Mouse (Mus musculus) heart, embryonic 10.5 days (tissue): ENCODE measurements around the gene Dhcr7. TPM values are rescaled to one million over a fixed set of nuclear protein-coding genes. Genes with fewer than 3 reads are reported as not detected.

Source experiments
- DNase-seq: peaks from one replicate; pipeline ENCODE4 v3.0.0-alpha.2; 2017; ENCODE audit warnings: low spot score
- H3K27ac ChIP-seq: fragments of 300-500 bp; sonication (generic); 2 replicates; pipeline ENCODE4 v1.5.1; 2016; ENCODE audit warnings: mild to moderate bottlenecking
- H3K27me3 ChIP-seq: fragments of 300-500 bp; sonication (generic); 2 replicates; pipeline ENCODE4 v1.6.1; 2016; ENCODE audit warnings: mild to moderate bottlenecking; ENCODE audit not compliant: poor library complexity, insufficient read depth, severe bottlenecking
- H3K36me3 ChIP-seq: fragments of 300-500 bp; sonication (generic); 2 replicates; pipeline ENCODE4 v1.6.1; 2016; ENCODE audit warnings: mild to moderate bottlenecking, moderate library complexity
- H3K4me1 ChIP-seq: fragments of 300-500 bp; sonication (generic); 2 replicates; pipeline ENCODE4 v1.6.1; 2016; ENCODE audit warnings: mild to moderate bottlenecking
- H3K4me3 ChIP-seq: fragments of 300-500 bp; sonication (generic); 2 replicates; pipeline ENCODE4 v1.5.1; 2016; ENCODE audit warnings: mild to moderate bottlenecking, moderate library complexity
- H3K9me3 ChIP-seq: fragments of 300-500 bp; sonication (generic); 2 replicates; pipeline ENCODE4 v1.6.1; 2016; ENCODE audit warnings: mild to moderate bottlenecking, moderate library complexity
- WGBS: fragments of 180-500 bp; shearing (Covaris S2); methylation state at CpG from one replicate; pipeline ENCODE4 v1.1.7; 2016; 5-methylcytosine and 5-hydroxymethylcytosine counted together
- polyA plus RNA-seq: library from polyadenylated mRNA; unstranded; fragments of >200 nt; fragmentation: Nextera tagmentation; extraction: Ambion mirVana; gene quantifications from 2 replicates; pipeline ENCODE4 v1.2.1, GENCODE M21; 2016

The Dhcr7 gene
- polyA plus RNA-seq = 44.3 and 47.7 TPM in 2 replicates

- peak within 1 kb of the TSS; percentile 72 for H3K4me3 ChIP-seq
- no peaks in the 10 kb centered on the region for H3K9me3 ChIP-seq
- peaks cover 14% of the 10 kb centered on the region for H3K4me1 ChIP-seq
- DNase-seq = peak; percentile 100
- H3K27ac ChIP-seq = peak within 1 kb of the TSS; percentile 91
- WGBS = under 1% methylated on average over 40 of the region's 40 CpGs
- peaks cover 12% of the 10 kb centered on the region for H3K36me3 ChIP-seq
- no peaks in the 10 kb centered on the region for H3K27me3 ChIP-seq
These were observed at the start of gene Dhcr7, which contains the start of gene Nadsyn1 for GRCm38 (mm10) chr7:143822375-143823265. TSS of gene Dhcr7 (plus strand) at chr7:143823145. TSS of gene Nadsyn1 (minus strand) at chr7:143822849.

DNA sequence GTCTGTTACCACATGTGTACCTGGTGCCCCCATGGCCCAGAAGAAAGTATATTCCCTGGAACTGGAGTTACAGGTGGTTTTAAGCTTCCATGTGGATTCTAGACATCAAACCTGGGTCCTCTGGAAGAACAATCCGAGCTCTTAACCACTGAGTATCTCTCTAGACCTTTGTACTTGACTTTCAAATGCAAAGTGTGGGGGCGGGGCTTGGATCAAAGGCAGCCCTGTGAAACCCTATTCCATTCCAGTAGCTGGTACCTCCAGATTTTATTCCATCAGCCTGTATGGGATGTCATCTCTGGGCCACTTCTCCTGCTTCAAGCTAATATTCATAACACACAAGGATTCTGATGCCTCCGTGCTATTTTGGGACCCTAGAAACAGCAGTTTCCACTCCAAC is 46.8 kb upstream of the Dhcr7 start:
- 29% methylated on average over 3 of the region's 3 CpGs for WGBS
- Histone ChIP-seq H3K9me3 (no peaks in the 10 kb centered on the region), H3K27me3 (peaks cover 15% of the 10 kb centered on the region), H3K4me1 (0 out of 2 replicates have a peak, but pooled peaks cover 7% of the 10 kb centered on the region), H3K4me3 (no peak overlapping the region), H3K27ac (no peak overlapping the region), H3K36me3 (0 out of 2 replicates have a peak, but pooled peaks cover 4% of the 10 kb centered on the region)
- no peak for DNase-seq

DNA sequence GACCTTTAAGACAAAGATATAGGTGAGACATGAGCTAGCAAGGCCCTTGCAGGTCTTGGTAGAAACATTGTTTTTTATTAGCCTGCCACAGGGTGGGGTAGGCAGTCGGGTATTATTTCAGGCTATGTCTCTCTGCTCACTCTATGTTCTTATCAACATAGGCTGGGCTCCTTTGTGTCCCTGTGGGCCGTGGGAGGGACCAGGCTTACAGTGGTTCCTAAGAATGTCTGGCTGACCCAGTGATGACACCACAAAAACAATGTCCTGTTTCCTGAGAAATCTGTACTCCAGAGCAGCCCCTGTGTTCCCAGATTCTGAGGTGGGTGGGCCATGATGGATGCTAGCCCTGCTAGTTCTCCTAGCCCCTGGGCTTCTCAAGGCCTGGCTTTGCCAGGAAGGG is 45.6 kb upstream of the Dhcr7 start:
- DNase-seq = no peak
- H3K36me3 ChIP-seq = 0 out of 2 replicates have a peak, but pooled peaks cover 4% of the 10 kb centered on the region
- H3K4me1 ChIP-seq = 0 out of 2 replicates have a peak, but pooled peaks cover 7% of the 10 kb centered on the region
- peaks cover 27% of the 10 kb centered on the region for H3K27me3 ChIP-seq
- 33% methylated on average over 2 of the region's 2 CpGs for WGBS
- no peak overlapping the region for H3K4me3 ChIP-seq
- H3K9me3 ChIP-seq = no peaks in the 10 kb centered on the region
- no peak overlapping the region for H3K27ac ChIP-seq

- Histone ChIP-seq H3K4me3 (peak overlapping the region; percentile 64), H3K27me3 (peaks cover 37% of the 10 kb centered on the region), H3K9me3 (no peaks in the 10 kb centered on the region), H3K27ac (peak overlapping the region; percentile 82), H3K4me1 (peaks cover 26% of the 10 kb centered on the region), H3K36me3 (0 out of 2 replicates have a peak, but pooled peaks cover 4% of the 10 kb centered on the region)
- no peak for DNase-seq
- WGBS = 11% methylated on average over 6 of the region's 6 CpGs
These were observed 39.5 kb upstream of the Dhcr7 start for GRCm38 (mm10) chr7:143783378-143783995.

DNA sequence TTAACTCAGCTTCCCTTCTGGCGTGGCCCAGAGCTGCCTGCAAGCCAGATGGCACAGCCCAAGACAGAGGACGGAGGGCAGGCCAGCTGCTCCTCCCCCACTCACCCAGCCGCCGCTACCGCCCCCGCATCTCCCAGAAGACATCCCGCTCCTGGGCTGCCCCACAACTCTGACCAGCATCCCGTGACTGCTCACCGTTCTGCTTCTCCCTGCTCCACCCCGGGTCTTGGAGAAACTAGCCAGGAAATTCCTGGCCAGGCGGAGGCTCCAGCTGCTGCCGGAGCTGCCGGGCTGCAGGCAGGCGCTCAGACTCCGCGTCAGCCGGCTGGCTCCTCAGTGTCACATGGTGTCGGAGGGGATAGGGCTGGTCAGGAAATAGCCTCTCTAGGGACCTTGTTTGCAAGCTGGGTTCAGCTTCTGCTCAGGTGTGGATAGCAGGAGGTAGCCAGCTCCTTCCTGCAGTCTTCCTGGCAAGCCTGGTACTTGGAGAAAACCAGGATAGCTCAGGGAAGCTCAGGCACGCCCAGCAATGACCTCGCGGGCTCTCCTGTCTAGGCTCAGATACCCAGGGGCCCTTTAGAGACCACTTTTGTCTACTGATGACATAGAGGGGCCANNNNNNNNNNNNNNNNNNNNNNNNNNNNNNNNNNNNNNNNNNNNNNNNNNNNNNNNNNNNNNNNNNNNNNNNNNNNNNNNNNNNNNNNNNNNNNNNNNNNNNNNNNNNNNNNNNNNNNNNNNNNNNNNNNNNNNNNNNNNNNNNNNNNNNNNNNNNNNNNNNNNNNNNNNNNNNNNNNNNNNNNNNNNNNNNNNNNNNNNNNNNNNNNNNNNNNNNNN is 38.7 kb upstream of the Dhcr7 start, which contains the start of gene Mrgpre:
Gene Mrgpre (minus strand): TSS at position 505 of the 834 bp plus-strand sequence.
- DNase-seq = peak; percentile 92
- Histone ChIP-seq H3K36me3 (0 out of 2 replicates have a peak, but pooled peaks cover 4% of the 10 kb centered on the region), H3K27ac (peak within 1 kb of the TSS; percentile 82), H3K27me3 (peaks cover 37% of the 10 kb centered on the region), H3K9me3 (no peaks in the 10 kb centered on the region), H3K4me3 (peak within 1 kb of the TSS; percentile 64), H3K4me1 (peaks cover 26% of the 10 kb centered on the region)
- WGBS = under 1% methylated on average over 20 of the region's 21 CpGs

DNA sequence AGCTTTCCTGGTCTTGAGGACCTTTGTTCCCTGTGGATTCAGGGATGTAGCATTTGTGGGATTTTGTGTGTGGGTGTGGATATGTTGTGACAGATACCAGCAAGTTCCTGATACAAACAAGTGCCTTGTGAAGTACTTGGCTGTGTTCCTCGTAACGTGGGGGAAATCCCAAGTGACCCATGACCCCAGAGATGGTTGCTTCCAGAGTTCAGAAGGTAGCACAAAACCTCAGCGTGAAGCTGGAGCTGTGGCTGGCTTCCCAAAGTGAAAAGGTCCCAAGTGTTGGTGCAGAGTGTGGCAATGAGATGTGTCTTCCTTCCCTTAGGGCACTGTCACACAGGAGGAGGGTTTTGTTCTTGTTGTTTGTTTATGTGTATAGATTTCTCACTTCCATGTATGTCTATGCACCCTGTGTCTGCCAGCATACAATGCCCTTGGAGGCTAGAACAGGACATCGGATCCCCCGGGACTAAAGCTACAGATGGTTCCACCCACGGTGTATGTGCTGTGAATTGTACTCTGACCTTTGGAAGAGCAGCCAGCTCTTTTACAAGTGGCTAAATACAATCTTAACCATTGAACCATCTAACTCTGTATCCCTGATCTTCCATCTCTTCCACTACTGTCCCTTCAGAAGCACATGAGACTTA is 30.5 kb upstream of the Dhcr7 start:
- Histone ChIP-seq H3K27me3 (no peaks in the 10 kb centered on the region), H3K9me3 (no peaks in the 10 kb centered on the region), H3K36me3 (peaks cover 26% of the 10 kb centered on the region), H3K4me1 (no peaks in the 10 kb centered on the region), H3K4me3 (no peak overlapping the region), H3K27ac (no peak overlapping the region)
- no peak for DNase-seq
- 77% methylated on average over 6 of the region's 6 CpGs for WGBS

DNA sequence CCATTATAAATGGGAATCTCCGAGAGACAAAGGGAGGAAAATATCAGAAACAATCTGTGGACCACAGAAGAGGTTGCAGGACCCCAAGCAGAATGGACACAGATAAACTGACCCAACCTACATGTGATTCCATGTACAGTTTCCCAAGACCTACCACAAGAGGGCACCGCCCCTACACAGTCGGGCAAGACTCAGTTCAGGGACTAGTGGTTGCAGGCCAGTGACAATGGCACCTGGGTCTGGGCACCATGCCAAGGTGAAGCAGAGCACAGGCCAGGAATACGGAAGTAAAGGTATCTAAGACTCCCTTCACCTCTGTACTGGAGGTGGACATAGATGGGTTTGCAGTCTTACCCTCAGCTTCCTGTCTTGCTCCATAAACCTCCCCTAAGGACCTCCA is 29.8 kb upstream of the Dhcr7 start:
- H3K27me3 ChIP-seq = no peaks in the 10 kb centered on the region
- H3K36me3 ChIP-seq = peaks cover 32% of the 10 kb centered on the region
- H3K27ac ChIP-seq = no peak overlapping the region
- no peaks in the 10 kb centered on the region for H3K4me1 ChIP-seq
- WGBS = 65% methylated on average over 4 of the region's 4 CpGs
- no peaks in the 10 kb centered on the region for H3K9me3 ChIP-seq
- no peak overlapping the region for H3K4me3 ChIP-seq
- no peak for DNase-seq

DNA sequence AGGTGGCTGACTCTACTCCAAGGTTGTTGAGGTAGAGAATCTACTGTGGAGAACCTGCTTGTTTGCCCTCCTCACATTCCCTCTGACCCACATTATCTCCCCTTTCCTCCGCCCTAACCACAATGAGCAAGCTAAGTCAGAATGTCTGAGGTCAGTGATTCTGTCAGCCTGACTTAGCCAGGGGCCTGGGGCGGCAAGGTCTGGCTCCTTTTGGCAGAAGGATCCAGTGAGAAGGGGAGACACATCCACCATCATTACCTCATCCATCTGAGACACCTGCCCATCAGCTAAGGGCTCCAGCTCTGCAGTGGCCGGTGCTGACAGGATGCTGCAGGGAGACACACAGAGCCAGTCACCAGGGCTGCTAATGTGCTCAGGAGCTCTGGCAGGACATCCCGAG is 24.2 kb upstream of the Dhcr7 start:
- WGBS = 85% methylated on average over 4 of the region's 4 CpGs
- no peak overlapping the region for H3K4me3 ChIP-seq
- H3K36me3 ChIP-seq = peaks cover 87% of the 10 kb centered on the region
- H3K4me1 ChIP-seq = no peaks in the 10 kb centered on the region
- no peak for DNase-seq
- H3K9me3 ChIP-seq = no peaks in the 10 kb centered on the region
- no peak overlapping the region for H3K27ac ChIP-seq
- no peaks in the 10 kb centered on the region for H3K27me3 ChIP-seq

GRCm38 (mm10) chr7:143800770-143801169 is 22.2 kb upstream of the Dhcr7 start:
- Histone ChIP-seq H3K4me1 (no peaks in the 10 kb centered on the region), H3K27me3 (no peaks in the 10 kb centered on the region), H3K27ac (no peak overlapping the region), H3K4me3 (no peak overlapping the region), H3K9me3 (no peaks in the 10 kb centered on the region), H3K36me3 (peaks cover 90% of the 10 kb centered on the region)
- DNase-seq = no peak
- WGBS = 86% methylated on average over 1 of the region's 1 CpGs

DNA sequence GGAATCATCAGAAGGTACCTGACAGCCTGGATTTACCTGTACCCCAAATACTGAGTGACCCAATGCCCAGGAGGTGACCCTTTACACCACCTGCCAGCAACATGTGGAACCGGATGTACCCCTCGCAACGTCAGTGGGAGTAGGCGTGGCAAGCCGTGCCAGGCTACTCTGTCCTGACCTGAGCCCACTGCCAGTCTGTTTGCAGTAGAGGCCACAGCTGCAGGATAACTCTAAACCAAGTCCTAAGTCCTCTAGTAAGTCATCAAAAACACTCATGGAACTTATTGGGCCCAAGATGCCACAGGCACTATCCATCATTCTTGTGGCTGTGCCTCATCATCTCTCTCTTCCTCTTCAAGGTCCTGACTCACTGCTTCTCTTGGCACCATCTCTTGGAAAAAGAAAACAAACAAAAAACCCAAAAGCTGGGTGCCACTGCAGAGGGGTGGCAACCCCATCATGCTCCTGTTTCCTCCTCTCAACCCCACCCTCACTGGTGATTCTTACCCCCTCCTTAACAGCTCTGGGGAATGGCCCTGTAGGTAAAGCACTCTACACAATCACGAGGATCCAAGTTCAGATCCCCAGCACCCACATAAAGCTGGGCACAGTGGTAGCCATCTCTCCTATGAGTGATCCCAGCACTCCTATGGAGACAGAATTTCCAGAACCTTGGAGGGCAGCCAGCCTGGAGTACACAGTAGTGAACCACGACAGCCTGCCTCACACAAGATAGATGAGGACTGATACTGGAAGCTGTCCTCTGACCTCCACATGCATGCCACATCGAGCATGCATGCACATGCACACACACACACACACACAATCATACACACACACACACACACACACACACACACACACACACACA is 21.5 kb upstream of the Dhcr7 start:
- Histone ChIP-seq H3K27ac (no peak overlapping the region), H3K36me3 (peaks cover 90% of the 10 kb centered on the region), H3K9me3 (no peaks in the 10 kb centered on the region), H3K4me1 (no peaks in the 10 kb centered on the region), H3K27me3 (no peaks in the 10 kb centered on the region), H3K4me3 (no peak overlapping the region)
- no peak for DNase-seq
- WGBS = 87% methylated on average over 8 of the region's 8 CpGs

DNA sequence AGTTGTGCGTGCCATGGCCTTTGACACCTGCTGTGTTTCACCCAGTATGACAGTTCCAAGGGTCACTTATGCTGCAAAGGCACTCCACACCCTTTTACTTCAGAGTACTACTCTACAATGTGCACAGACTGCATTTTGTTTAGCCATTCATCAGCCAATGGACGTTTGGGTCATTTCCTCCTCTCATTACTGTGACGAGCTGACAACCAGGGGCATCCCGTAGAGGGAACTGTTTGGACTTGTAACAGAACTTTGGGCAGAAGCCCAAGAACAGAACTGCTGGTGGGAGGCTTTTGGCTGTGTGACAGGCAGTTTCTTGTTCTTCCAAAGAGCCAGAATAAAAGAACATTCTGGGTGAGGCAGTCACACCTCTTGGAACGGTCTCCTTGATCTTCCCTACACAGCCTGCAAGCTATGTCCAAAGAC is 17.7 kb upstream of the Dhcr7 start:
- DNase-seq = no peak
- 79% methylated on average over 5 of the region's 5 CpGs for WGBS
- H3K4me1 ChIP-seq = no peaks in the 10 kb centered on the region
- no peak overlapping the region for H3K4me3 ChIP-seq
- no peaks in the 10 kb centered on the region for H3K9me3 ChIP-seq
- no peaks in the 10 kb centered on the region for H3K27me3 ChIP-seq
- H3K36me3 ChIP-seq = peaks cover 91% of the 10 kb centered on the region
- no peak overlapping the region for H3K27ac ChIP-seq
